21 mouse cellular contexts compared by ENCODE assay signal in genomic region chr14:56569041-56569440, GRCm38 (mm10).
"Had no signal": no experiment of that assay in that cellular context is flagged by ENCODE, and none has a peak within 500 bp of the region (broad histone marks: within the 10 kb centered on the region; RNA-seq: fewer than 3 reads in every experiment).

No protein-coding gene starts in this region.

- H3K27ac ChIP-seq: heart, adult 2 months; hindbrain, embryonic 10.5 days; hindbrain, embryonic 12.5 days; hindbrain, embryonic 14.5 days; kidney, embryonic 15.5 days; kidney, postnatal 0 days; limb, embryonic 10.5 days; limb, embryonic 12.5 days had no signal

- H3K4me3 ChIP-seq: heart, adult 2 months; heart, embryonic 12.5 days; hindbrain, embryonic 10.5 days; hindbrain, embryonic 12.5 days; kidney, embryonic 15.5 days; limb, embryonic 10.5 days; limb, embryonic 12.5 days had no signal

- H3K27me3 ChIP-seq: heart, embryonic 12.5 days; hindbrain, embryonic 12.5 days; kidney, embryonic 15.5 days; limb, embryonic 12.5 days had no signal

- DNase-seq: gastrocnemius, postnatal 14 days; gastrocnemius, postnatal 36 days; heart, adult 2 months; heart, postnatal 10 days; heart, postnatal 4 days; kidney, adult 11 months; kidney, adult 2 months; kidney, adult 9 months; kidney, postnatal 14 days; kidney, postnatal 36 days; layer of hippocampus, adult 9-11 months; layer of hippocampus, postnatal 36 days; liver had no signal
